Mouse (Mus musculus) embryonic facial prominence, embryonic 10.5 days (tissue): ENCODE data around the gene Col4a1. TPM values are rescaled to one million over a fixed set of nuclear protein-coding genes. Genes with fewer than 3 reads are reported as not detected.

Source experiments
- DNase-seq: peaks from one replicate; pipeline ENCODE4 v3.0.0-alpha.2; 2017; ENCODE audit warnings: low spot score
- H3K27ac ChIP-seq: fragments of 300-500 bp; sonication (generic); replicated peaks from 2 replicates; pipeline ENCODE4 v1.5.1; 2016; ENCODE audit warnings: mild to moderate bottlenecking
- H3K27me3 ChIP-seq: fragments of 300-500 bp; sonication (generic); replicated peaks from 2 replicates; pipeline ENCODE4 v1.6.1; 2016; ENCODE audit warnings: low read depth, mild to moderate bottlenecking; ENCODE audit not compliant: poor library complexity, severe bottlenecking
- H3K36me3 ChIP-seq: fragments of 300-500 bp; sonication (generic); replicated peaks from 2 replicates; pipeline ENCODE4 v1.6.1; 2016; ENCODE audit warnings: mild to moderate bottlenecking, moderate library complexity
- H3K4me1 ChIP-seq: fragments of 300-500 bp; sonication (generic); 2 replicates; pipeline ENCODE4 v1.6.1; 2016
- H3K4me3 ChIP-seq: fragments of 300-500 bp; sonication (generic); 2 replicates; pipeline ENCODE4 v1.5.1; 2016; ENCODE audit warnings: mild to moderate bottlenecking, moderate library complexity
- H3K9me3 ChIP-seq: fragments of 300-500 bp; sonication (generic); 2 replicates; pipeline ENCODE4 v1.6.1; 2016; ENCODE audit warnings: mild to moderate bottlenecking
- WGBS: fragments of 180-500 bp; shearing (Covaris S2); methylation state at CpG from one replicate; pipeline ENCODE4 v1.1.7; 2016; 5-methylcytosine and 5-hydroxymethylcytosine counted together
- polyA plus RNA-seq: library from polyadenylated mRNA; unstranded; fragments of >200 nt; fragmentation: Nextera tagmentation; extraction: Ambion mirVana; gene quantifications from 2 replicates; pipeline ENCODE4 v1.2.1, GENCODE M21; 2016

The Col4a1 gene
- polyA plus RNA-seq, 1 experiment from 2014 or later: 138 TPM

GRCm38 (mm10) chr8:11309226-11309625 is 3.4 kb downstream of the Col4a1 start:
- 50% methylated on average over 5 of the region's 5 CpGs for WGBS
- DNase-seq: no peak
- no peaks in the 10 kb centered on the region for H3K9me3 ChIP-seq
- H3K4me3 ChIP-seq: peak overlapping the region; percentile 24; the same call in 1 of the 2 replicates
- H3K36me3 ChIP-seq: peaks cover 34% of the 10 kb centered on the region
- peaks cover 78% of the 10 kb centered on the region for H3K4me1 ChIP-seq
- peaks cover 51% of the 10 kb centered on the region for H3K27me3 ChIP-seq
- H3K27ac ChIP-seq: no peak overlapping the region

GRCm38 (mm10) chr8:11308570-11308998 is 4.0 kb downstream of the Col4a1 start:
- Histone ChIP-seq H3K27ac (no peak overlapping the region), H3K36me3 (peaks cover 36% of the 10 kb centered on the region), H3K9me3 (no peaks in the 10 kb centered on the region), H3K27me3 (peaks cover 44% of the 10 kb centered on the region), H3K4me1 (peaks cover 74% of the 10 kb centered on the region), H3K4me3 (no peak overlapping the region)
- 62% methylated on average over 7 of the region's 7 CpGs for WGBS
- DNase-seq: no peak

- Histone ChIP-seq H3K36me3 (peaks cover 36% of the 10 kb centered on the region), H3K4me3 (no peak overlapping the region), H3K4me1 (peaks cover 63% of the 10 kb centered on the region), H3K27ac (no peak overlapping the region), H3K27me3 (peaks cover 33% of the 10 kb centered on the region), H3K9me3 (no peaks in the 10 kb centered on the region)
- 86% methylated on average over 7 of the region's 7 CpGs for WGBS
- DNase-seq: no peak
Measured at GRCm38 (mm10) chr8:11307451-11307850, 5.2 kb downstream of the Col4a1 start.

GRCm38 (mm10) chr8:11305539-11305938 is 7.1 kb downstream of the Col4a1 start:
- Histone ChIP-seq H3K4me3 (no peak overlapping the region), H3K4me1 (peaks cover 47% of the 10 kb centered on the region), H3K36me3 (peaks cover 44% of the 10 kb centered on the region), H3K27ac (no peak overlapping the region), H3K27me3 (peaks cover 15% of the 10 kb centered on the region), H3K9me3 (no peaks in the 10 kb centered on the region)
- 83% methylated on average over 1 of the region's 1 CpGs for WGBS
- DNase-seq: no peak

GRCm38 (mm10) chr8:11304027-11304601 is 8.5 kb downstream of the Col4a1 start:
- H3K36me3 ChIP-seq: peaks cover 44% of the 10 kb centered on the region
- H3K4me3 ChIP-seq: no peak overlapping the region
- 81% methylated on average over 6 of the region's 6 CpGs for WGBS
- peaks cover under 1% of the 10 kb centered on the region; the same call in 1 of the 2 replicates for H3K27me3 ChIP-seq
- peaks cover 46% of the 10 kb centered on the region for H3K4me1 ChIP-seq
- no peak for DNase-seq
- H3K9me3 ChIP-seq: no peaks in the 10 kb centered on the region
- H3K27ac ChIP-seq: no peak overlapping the region

GRCm38 (mm10) chr8:11300436-11300835 is 12.2 kb downstream of the Col4a1 start:
- Histone ChIP-seq H3K4me3 (no peak overlapping the region), H3K4me1 (peaks cover 57% of the 10 kb centered on the region), H3K9me3 (no peaks in the 10 kb centered on the region), H3K27ac (no peak overlapping the region), H3K36me3 (peaks cover 17% of the 10 kb centered on the region; the same call in 1 of the 2 replicates), H3K27me3 (no peaks in the 10 kb centered on the region)
- 88% methylated on average over 8 of the region's 8 CpGs for WGBS
- DNase-seq: no peak

GRCm38 (mm10) chr8:11299317-11299602 is 13.4 kb downstream of the Col4a1 start:
- peaks cover 11% of the 10 kb centered on the region; the same call in 1 of the 2 replicates for H3K36me3 ChIP-seq
- no peak for DNase-seq
- peaks cover 56% of the 10 kb centered on the region for H3K4me1 ChIP-seq
- H3K9me3 ChIP-seq: no peaks in the 10 kb centered on the region
- H3K4me3 ChIP-seq: no peak overlapping the region
- no peaks in the 10 kb centered on the region for H3K27me3 ChIP-seq
- 77% methylated on average over 3 of the region's 3 CpGs for WGBS
- peak overlapping the region; percentile 79 for H3K27ac ChIP-seq

GRCm38 (mm10) chr8:11298531-11299316 is 13.9 kb downstream of the Col4a1 start:
- Histone ChIP-seq H3K27me3 (no peaks in the 10 kb centered on the region), H3K9me3 (no peaks in the 10 kb centered on the region), H3K27ac (peak overlapping the region; percentile 79), H3K4me3 (0 out of 2 replicates have a peak overlapping the region, but pooled peaks have one; percentile 13), H3K36me3 (peaks cover 8% of the 10 kb centered on the region; the same call in 1 of the 2 replicates), H3K4me1 (peaks cover 58% of the 10 kb centered on the region)
- peak; percentile 72 for DNase-seq
- 45% methylated on average over 12 of the region's 12 CpGs for WGBS

- H3K27ac ChIP-seq: peak overlapping the region; percentile 79
- WGBS: 85% methylated on average over 8 of the region's 8 CpGs
- H3K9me3 ChIP-seq: no peaks in the 10 kb centered on the region
- H3K36me3 ChIP-seq: peaks cover 18% of the 10 kb centered on the region
- H3K27me3 ChIP-seq: no peaks in the 10 kb centered on the region
- DNase-seq: no peak
- H3K4me3 ChIP-seq: no peak overlapping the region
- H3K4me1 ChIP-seq: peaks cover 62% of the 10 kb centered on the region
Measured at GRCm38 (mm10) chr8:11297141-11297838, 15.3 kb downstream of the Col4a1 start.

- no peak overlapping the region for H3K4me3 ChIP-seq
- DNase-seq: no peak
- peaks cover 68% of the 10 kb centered on the region for H3K4me1 ChIP-seq
- H3K9me3 ChIP-seq: no peaks in the 10 kb centered on the region
- no peaks in the 10 kb centered on the region for H3K27me3 ChIP-seq
- H3K36me3 ChIP-seq: peaks cover 15% of the 10 kb centered on the region
- WGBS: 90% methylated on average over 10 of the region's 10 CpGs
- peak overlapping the region; percentile 79 for H3K27ac ChIP-seq
Measured at GRCm38 (mm10) chr8:11296282-11296943, 16.2 kb downstream of the Col4a1 start.

- DNase-seq: no peak
- 72% methylated on average over 3 of the region's 3 CpGs for WGBS
- H3K4me1 ChIP-seq: peaks cover 64% of the 10 kb centered on the region
Measured at GRCm38 (mm10) chr8:11292611-11293010, 20.0 kb downstream of the Col4a1 start.

GRCm38 (mm10) chr8:11290533-11290932 is 22.1 kb downstream of the Col4a1 start:
- Histone ChIP-seq H3K4me3 (no peak overlapping the region), H3K4me1 (peaks cover 51% of the 10 kb centered on the region), H3K27me3 (no peaks in the 10 kb centered on the region), H3K36me3 (peaks cover 15% of the 10 kb centered on the region), H3K27ac (peak overlapping the region; percentile 40; the same call in 1 of the 2 replicates), H3K9me3 (no peaks in the 10 kb centered on the region)
- 8% methylated on average over 1 of the region's 1 CpGs for WGBS
- DNase-seq: no peak

More at GRCm38 (mm10) chr8:11292611-11293010, 20.0 kb downstream of the Col4a1 start:
- Histone ChIP-seq H3K4me3 (no peak overlapping the region), H3K27me3 (no peaks in the 10 kb centered on the region), H3K36me3 (peaks cover 15% of the 10 kb centered on the region), H3K9me3 (no peaks in the 10 kb centered on the region), H3K27ac (no peak overlapping the region; the same call in 1 of the 2 replicates)
